In the genomic region with DNA sequence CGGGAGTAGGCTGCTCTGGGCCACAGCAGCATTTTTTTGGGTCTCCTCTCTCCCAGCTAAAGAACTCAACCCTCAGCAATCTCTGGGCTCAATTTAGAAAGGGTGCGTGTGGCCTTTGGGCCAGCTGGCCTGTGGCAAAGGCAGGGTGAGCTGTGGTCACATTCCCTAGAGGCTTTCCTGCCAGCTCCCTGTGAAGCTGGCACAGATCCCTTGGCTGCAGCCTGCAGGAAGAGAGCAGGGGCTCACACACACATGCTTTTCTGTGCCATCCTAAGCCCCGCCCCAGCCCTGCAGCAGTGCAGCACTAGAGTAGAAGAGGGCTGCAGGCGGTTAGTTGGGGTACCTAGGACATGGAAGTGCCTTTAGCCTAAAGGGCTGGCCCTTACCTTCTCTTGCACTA, we compare ENCODE assay signal across 9 mouse cellular contexts. TPM values are rescaled to one million over a fixed set of nuclear protein-coding genes. Genes with fewer than 3 reads are reported as not detected.
DNase-seq lines count a peak whose midpoint lies in the region; ATAC-seq and TF ChIP-seq lines count a peak whose summit lies in the region.
"Had no signal": no experiment of that assay in that cellular context is flagged by ENCODE, and none has a peak within 500 bp of the region (broad histone marks: within the 10 kb centered on the region; RNA-seq: fewer than 3 reads in every experiment).

No protein-coding gene starts in this region.

- no peak overlapping the region for H3K4me2 ChIP-seq in hindbrain, embryonic 15.5 days
- H3K4me2 ChIP-seq in hindbrain, embryonic 11.5 days (replicated peaks; ENCODE audit: low read depth, low read length) = no peak overlapping the region

- H3K4me3 ChIP-seq in hindbrain, embryonic 15.5 days = no peak overlapping the region
- H3K4me3 ChIP-seq in hindbrain, embryonic 11.5 days (ENCODE audit: low read depth, low read length) = no peak overlapping the region

- H3K27me3 ChIP-seq in hindbrain, embryonic 15.5 days = peaks cover 28% of the 10 kb centered on the region
- H3K27me3 ChIP-seq in hindbrain, embryonic 11.5 days (ENCODE audit: control insufficient read depth, insufficient read depth, low read length) = peaks cover 18% of the 10 kb centered on the region; the same call in 1 of the 2 replicates

- peak; percentile 55; the same call in 1 of the 2 replicates for ATAC-seq in hindbrain, embryonic 15.5 days (ENCODE audit: low FRiP score, low read depth)
- ATAC-seq in hindbrain, embryonic 11.5 days (ENCODE audit: low FRiP score) = no peak

- DNase-seq in hindbrain, embryonic 11.5 days (ENCODE audit: low spot score) = no peak
- DNase-seq in 3134 (ENCODE audit: extremely low read depth, insufficient read length, low spot score) = peak; percentile 75
- peak; percentile 82 for DNase-seq in brain, embryonic 14.5 days (ENCODE audit: low read depth)
- DNase-seq in gastrocnemius, postnatal 25 days = peak; percentile 68
- no peak for DNase-seq in embryo, embryonic 9.5 days (ENCODE audit: extremely low spot score)
- no peak for DNase-seq in urinary bladder, postnatal 10 days (ENCODE audit: low spot score)
- no peak for DNase-seq in spleen, postnatal 10 days (ENCODE audit: low spot score in 2 of 2)

- H3K9me3 ChIP-seq in hindbrain, embryonic 15.5 days = no peaks in the 10 kb centered on the region
- H3K9me3 ChIP-seq in hindbrain, embryonic 11.5 days (ENCODE audit: control insufficient read depth, low read length) = no peaks in the 10 kb centered on the region
- H3K9me3 ChIP-seq: G1E had no signal

- WGBS in hindbrain, embryonic 15.5 days = 54% methylated on average over 4 of the region's 4 CpGs
- 60% methylated on average over 4 of the region's 4 CpGs for WGBS in hindbrain, embryonic 11.5 days

- H3K27ac ChIP-seq in hindbrain, embryonic 15.5 days (replicated peaks) = no peak overlapping the region
- H3K27ac ChIP-seq in hindbrain, embryonic 11.5 days (ENCODE audit: low read depth, low read length) = no peak overlapping the region

- no peak for TF ChIP-seq CTCF in brain, embryonic 14.5 days (IDR thresholded peaks at IDR 0.05; ENCODE audit: borderline replicate concordance, extremely low read depth, insufficient read depth, insufficient read length)

- no peak overlapping the region for H3K9ac ChIP-seq in hindbrain, embryonic 15.5 days
- H3K9ac ChIP-seq in hindbrain, embryonic 11.5 days (ENCODE audit: low read depth, low read length) = no peak overlapping the region

- no peaks in the 10 kb centered on the region for H3K4me1 ChIP-seq in hindbrain, embryonic 15.5 days (replicated peaks)
- no peaks in the 10 kb centered on the region for H3K4me1 ChIP-seq in hindbrain, embryonic 11.5 days (replicated peaks; ENCODE audit: control insufficient read depth, insufficient read depth, low read length)

- H3K36me3 ChIP-seq in hindbrain, embryonic 15.5 days = no peaks in the 10 kb centered on the region
- H3K36me3 ChIP-seq in hindbrain, embryonic 11.5 days (ENCODE audit: control insufficient read depth, insufficient read depth, low read length) = no peaks in the 10 kb centered on the region
- H3K36me3 ChIP-seq: G1E had no signal

- no peak for TF ChIP-seq POLR2A in brain, embryonic 14.5 days (IDR thresholded peaks at IDR 0.05; ENCODE audit: borderline replicate concordance, extremely low read depth, insufficient read depth, insufficient read length, poor library complexity, severe bottlenecking)

RNA-seq across cellular contexts. Expression of gene Pja1, which starts 38.7 kb away (rescaled TPM):
- polyA plus RNA-seq in hindbrain, embryonic 15.5 days (2015; fragmentation: Nextera tagmentation; extraction: Ambion mirVana) = 336 and 344 TPM in 2 replicates
- 194 and 218 TPM in 2 replicates for polyA plus RNA-seq in hindbrain, embryonic 11.5 days (2014; fragmentation: Nextera tagmentation; extraction: Ambion mirVana)
- polyA plus RNA-seq in brain, embryonic 14.5 days (2012; rRNA removed) = 241 and 242 TPM in 2 replicates
- 10 to 100 TPM; 12.9 to 14.8 TPM for total RNA-seq in gastrocnemius, postnatal 25 days (2021)

Comparison
In these comparisons a context has a peak if more than half of its experiments do, and no peak if none do; other contexts are left out.
1. DNase-seq: peak in 3134 (single experiment), brain, embryonic 14.5 days (single experiment) and gastrocnemius, postnatal 25 days (single experiment); none in hindbrain, embryonic 11.5 days (single experiment), embryo, embryonic 9.5 days (single experiment), urinary bladder, postnatal 10 days (single experiment) and spleen, postnatal 10 days (0 of 2).